Mouse (Mus musculus) heart, embryonic 15.5 days (tissue): ENCODE data around the gene Bcat1. TPM values are rescaled to one million over a fixed set of nuclear protein-coding genes. Genes with fewer than 3 reads are reported as not detected.

Experiments
- ATAC-seq: fragments of 200-750 bp; cut with Nextera tagmentation; replicated peaks from 2 replicates; pipeline ENCODE4 v1.8.0; 2017; ENCODE audit warnings: low read depth, moderate TSS enrichment; ENCODE audit not compliant: insufficient number of reproducible peaks, insufficient read depth, low FRiP score
- H3K27ac ChIP-seq: fragments of 300-500 bp; sonication (generic); 2 replicates; pipeline ENCODE4 v1.5.1; 2015; ENCODE audit warnings: mild to moderate bottlenecking, inconsistent platforms
- H3K27me3 ChIP-seq: fragments of 300-500 bp; sonication (generic); 2 replicates; pipeline ENCODE4 v1.6.1; 2015; ENCODE audit warnings: inconsistent platforms
- H3K36me3 ChIP-seq: fragments of 300-500 bp; sonication (generic); 2 replicates; pipeline ENCODE4 v1.6.1; 2015; ENCODE audit warnings: mild to moderate bottlenecking, inconsistent platforms
- H3K4me1 ChIP-seq: fragments of 300-500 bp; sonication (generic); replicated peaks from 2 replicates; pipeline ENCODE4 v1.6.1; 2015; ENCODE audit warnings: inconsistent platforms
- H3K4me2 ChIP-seq: fragments of 300-500 bp; sonication (generic); 2 replicates; pipeline ENCODE4 v1.6.1; 2015; ENCODE audit warnings: inconsistent platforms, mild to moderate bottlenecking, moderate library complexity
- H3K4me3 ChIP-seq: fragments of 300-500 bp; sonication (generic); 2 replicates; pipeline ENCODE4 v1.5.1; 2015; ENCODE audit warnings: mild to moderate bottlenecking, inconsistent platforms
- H3K9ac ChIP-seq: fragments of 300-500 bp; sonication (generic); 2 replicates; pipeline ENCODE4 v1.6.1; 2015; ENCODE audit warnings: mild to moderate bottlenecking, inconsistent platforms
- H3K9me3 ChIP-seq: fragments of 300-500 bp; sonication (generic); replicated peaks from 2 replicates; pipeline ENCODE4 v1.6.1; 2016; ENCODE audit warnings: inconsistent platforms
- WGBS: fragments of 180-500 bp; shearing (Covaris S2); methylation state at CpG from one replicate; pipeline ENCODE4 v1.1.7; 2015; ENCODE audit warnings: mixed read lengths; 5-methylcytosine and 5-hydroxymethylcytosine counted together
- polyA plus RNA-seq: library from polyadenylated mRNA; unstranded; fragments of >200 nt; fragmentation: Nextera tagmentation; extraction: Ambion mirVana; gene quantifications from 2 replicates; pipeline ENCODE4 v1.2.1, GENCODE M21; 2015

The Bcat1 gene
- polyA plus RNA-seq, 1 experiment from 2014 or later: 3.3 TPM

DNA sequence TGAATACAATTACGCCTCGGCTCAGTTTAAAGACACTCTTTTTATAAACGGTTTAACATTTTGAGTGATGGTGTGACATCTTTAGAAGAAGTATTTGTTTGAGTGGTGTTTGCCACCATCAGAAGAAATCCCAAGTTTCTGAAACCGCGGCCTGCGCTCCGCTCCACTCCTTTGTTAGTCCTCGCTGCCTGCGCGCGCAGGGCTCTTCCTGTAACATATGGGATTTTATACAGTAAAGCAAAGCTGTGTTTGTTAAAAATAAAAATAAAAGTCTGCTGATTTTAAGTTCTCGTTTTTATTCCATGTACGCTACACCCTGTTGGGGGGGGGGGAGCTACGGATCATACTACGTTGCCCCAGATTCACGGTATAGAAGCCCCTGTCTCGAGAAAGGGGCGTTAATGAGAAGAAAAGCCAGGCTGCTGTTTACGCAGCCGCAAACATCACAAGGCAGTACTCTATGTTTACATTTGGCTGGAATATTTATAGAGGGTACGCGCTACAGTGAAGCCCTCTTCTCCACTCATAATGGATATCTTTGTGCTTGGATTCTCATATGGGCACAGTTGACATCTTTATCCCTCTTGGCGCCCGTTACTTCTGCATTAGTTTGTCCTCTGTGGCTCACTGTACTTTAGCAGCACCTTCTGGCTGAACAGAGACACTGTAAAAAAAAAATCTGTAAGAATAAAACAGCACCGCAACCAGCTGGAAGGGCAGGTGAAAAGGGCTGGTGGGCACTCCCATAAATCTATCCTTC is 114.6 kb downstream of the Bcat1 start:
- Histone ChIP-seq H3K36me3 (no peaks in the 10 kb centered on the region), H3K4me1 (no peaks in the 10 kb centered on the region), H3K27ac (no peak overlapping the region), H3K9me3 (no peaks in the 10 kb centered on the region), H3K27me3 (no peaks in the 10 kb centered on the region), H3K4me3 (no peak overlapping the region), H3K4me2 (peak overlapping the region; percentile 13; the same call in 1 of the 2 replicates), H3K9ac (no peak overlapping the region)
- no peak for ATAC-seq
- WGBS: 78% methylated on average over 25 of the region's 25 CpGs

DNA sequence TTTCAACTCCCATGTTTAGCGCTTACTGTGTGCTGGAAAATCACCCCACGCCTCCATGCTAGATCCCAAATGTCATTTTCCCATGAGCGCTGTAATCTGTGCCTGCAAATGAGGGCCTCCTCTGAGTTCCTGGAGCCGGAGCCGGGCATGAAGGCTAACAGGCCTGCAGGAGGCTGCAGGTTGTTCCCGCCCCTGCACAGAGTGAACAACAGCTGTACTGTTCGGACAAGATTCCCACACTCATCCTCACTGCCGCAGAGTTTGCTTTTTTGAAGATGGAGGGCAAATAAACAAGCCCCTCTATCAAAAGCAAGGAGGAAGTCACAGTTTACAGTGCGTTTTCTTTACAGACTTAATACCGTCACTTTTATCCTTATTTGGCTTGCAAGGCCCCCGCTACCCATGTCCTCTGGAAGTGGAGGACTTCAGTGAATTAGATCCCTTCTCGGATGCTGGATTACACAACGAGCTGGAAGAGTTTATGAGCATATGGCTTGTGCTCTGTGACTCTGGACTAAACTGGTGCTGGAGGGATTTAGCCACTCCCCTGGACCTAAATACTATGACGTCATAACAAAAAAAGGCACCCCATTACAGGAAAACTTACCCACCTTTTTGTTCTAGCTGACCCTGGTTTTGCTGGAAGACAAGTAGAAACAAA is 120.0 kb downstream of the Bcat1 start:
- no peaks in the 10 kb centered on the region for H3K36me3 ChIP-seq
- H3K9me3 ChIP-seq: no peaks in the 10 kb centered on the region
- no peak overlapping the region for H3K4me3 ChIP-seq
- H3K27me3 ChIP-seq: no peaks in the 10 kb centered on the region
- 63% methylated on average over 14 of the region's 14 CpGs for WGBS
- no peak overlapping the region for H3K27ac ChIP-seq
- H3K4me1 ChIP-seq: no peaks in the 10 kb centered on the region
- H3K4me2 ChIP-seq: no peak overlapping the region
- ATAC-seq: no peak
- H3K9ac ChIP-seq: no peak overlapping the region

DNA sequence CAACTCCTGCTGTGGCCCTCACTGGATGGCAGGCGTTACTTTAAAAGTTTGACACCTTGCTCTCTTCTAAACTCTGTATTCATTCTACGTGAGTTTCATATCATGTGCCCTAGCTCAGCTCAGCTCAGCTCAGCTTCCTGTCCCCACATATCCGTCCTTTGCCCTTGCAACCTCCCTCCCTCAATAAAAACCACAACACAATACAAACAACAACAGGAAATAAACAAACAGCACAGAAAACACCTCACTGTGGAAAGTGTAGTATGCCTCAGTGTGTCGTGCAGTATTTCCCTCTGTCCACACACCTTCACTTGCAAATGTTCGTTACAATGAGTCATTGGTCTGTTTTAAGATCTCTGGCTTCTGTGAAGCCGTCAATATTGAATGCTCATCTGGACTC is 123.1 kb downstream of the Bcat1 start:
- Histone ChIP-seq H3K9ac (no peak overlapping the region), H3K36me3 (no peaks in the 10 kb centered on the region), H3K9me3 (no peaks in the 10 kb centered on the region), H3K4me2 (no peak overlapping the region), H3K27me3 (no peaks in the 10 kb centered on the region), H3K27ac (no peak overlapping the region), H3K4me3 (no peak overlapping the region), H3K4me1 (no peaks in the 10 kb centered on the region)
- 75% methylated on average over 6 of the region's 6 CpGs for WGBS
- no peak for ATAC-seq

DNA sequence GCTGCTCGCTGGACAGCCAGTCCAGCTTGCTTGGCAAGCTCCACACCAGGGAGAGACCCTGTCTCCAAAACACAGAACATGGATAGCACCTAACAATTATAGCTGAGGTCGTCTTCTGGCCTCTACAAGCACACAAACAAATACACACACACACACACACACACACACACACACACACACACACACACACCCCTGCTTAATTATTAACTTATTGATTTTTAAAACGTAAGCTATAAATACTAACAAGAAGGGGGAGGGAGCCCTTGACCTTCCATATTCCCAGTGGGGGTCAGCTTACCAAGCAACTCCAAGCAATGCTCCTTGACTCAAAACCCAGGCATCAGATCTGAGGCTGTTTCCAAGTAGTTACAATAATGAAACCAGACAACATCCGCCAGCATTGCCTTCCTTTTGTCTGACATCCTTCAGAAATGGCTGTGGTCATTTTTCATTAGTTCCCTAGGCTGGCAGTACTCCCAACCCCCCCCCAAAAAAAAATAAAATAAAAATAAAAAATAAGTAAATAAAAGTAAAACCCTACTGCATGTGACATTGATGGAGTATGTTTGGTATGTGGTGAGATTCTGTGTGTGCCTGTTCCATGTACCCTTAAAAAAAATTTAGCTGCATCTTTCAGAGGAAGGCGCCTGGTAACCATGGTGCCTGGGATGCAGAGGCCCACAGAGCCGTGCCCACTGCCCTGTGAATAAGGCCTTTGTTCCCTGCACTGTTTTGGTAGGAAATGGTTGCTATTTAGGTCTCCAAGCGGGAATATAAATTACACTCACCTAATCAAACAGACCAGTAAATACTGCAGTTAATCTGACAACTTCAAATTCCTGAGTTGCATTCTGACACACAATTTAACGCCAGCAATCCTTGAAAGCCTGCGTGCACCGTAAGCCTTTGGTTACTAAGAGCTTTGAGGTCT is 131.3 kb downstream of the Bcat1 start:
- Histone ChIP-seq H3K4me1 (no peaks in the 10 kb centered on the region), H3K9ac (no peak overlapping the region), H3K36me3 (no peaks in the 10 kb centered on the region), H3K27ac (no peak overlapping the region), H3K9me3 (no peaks in the 10 kb centered on the region), H3K4me3 (no peak overlapping the region), H3K27me3 (no peaks in the 10 kb centered on the region), H3K4me2 (no peak overlapping the region)
- WGBS: 68% methylated on average over 10 of the region's 10 CpGs
- ATAC-seq: no peak

Other genes with a start within 250 kb of the Bcat1 start
- gene Lrmp, start 39.5 kb upstream of the Bcat1 start, polyA plus RNA-seq: 3.1 and 10.7 TPM in 2 replicates
- gene Casc1, start 134.8 kb upstream of the Bcat1 start, polyA plus RNA-seq: 0.29 and 0.32 TPM in 2 replicates
- gene Etfrf1, start 134.9 kb upstream of the Bcat1 start, polyA plus RNA-seq: 47.2 and 54.4 TPM in 2 replicates
- gene Kras, start 174.1 kb upstream of the Bcat1 start, polyA plus RNA-seq: 34.8 and 43.4 TPM in 2 replicates